Mouse (Mus musculus) cerebral cortex, adult 2 months (tissue): ENCODE measurements around the gene Myo16.

Experiments
- WGBS: fragments of 180-500 bp; shearing (Covaris S2); methylation state at CpG from one replicate; pipeline ENCODE4 v1.1.7; 2018; 5-methylcytosine and 5-hydroxymethylcytosine counted together

Gene Myo16

GRCm38 (mm10) chr8:10153611-10154438 is at the start of gene Myo16:
TSS of gene Myo16 (plus strand) at chr8:10153911.
- WGBS: 1% methylated on average over 61 of the region's 61 CpGs

DNA sequence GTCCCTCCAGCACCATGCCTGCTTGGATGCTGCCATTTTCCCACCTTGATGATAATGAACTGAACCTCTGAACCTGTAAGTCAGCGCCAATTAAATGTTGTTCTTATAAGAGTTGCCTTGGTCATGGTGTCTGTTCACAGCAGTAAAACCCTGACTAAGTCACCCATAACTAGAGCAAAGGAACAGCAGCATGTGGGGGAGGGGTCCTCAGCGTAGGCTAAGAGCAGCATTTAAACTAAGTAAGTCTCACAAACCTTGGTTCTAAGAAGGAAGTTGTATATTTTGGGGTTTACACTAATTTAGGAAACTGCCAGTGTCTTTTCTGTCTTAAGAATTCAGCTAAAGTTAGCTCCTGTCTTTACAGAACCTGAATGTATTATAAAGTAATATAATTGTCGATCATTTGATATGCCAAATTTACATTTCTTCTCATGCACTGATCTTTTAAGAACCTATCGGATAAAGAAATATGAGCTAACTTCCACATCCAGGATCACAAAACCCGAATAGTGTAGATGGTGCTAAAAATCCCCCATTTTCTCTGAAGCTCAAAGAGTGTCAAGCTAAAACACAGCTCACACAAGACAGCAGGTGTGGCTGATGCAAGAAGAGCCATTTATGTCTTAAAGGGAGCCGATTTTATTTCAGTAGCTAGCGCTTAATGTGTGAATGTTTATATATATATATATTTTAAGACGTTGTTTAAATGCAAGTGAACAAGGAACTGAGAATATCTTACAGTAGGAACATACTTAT is 45.0 kb upstream of the Myo16 start:
- WGBS: 54% methylated on average over 8 of the region's 8 CpGs

DNA sequence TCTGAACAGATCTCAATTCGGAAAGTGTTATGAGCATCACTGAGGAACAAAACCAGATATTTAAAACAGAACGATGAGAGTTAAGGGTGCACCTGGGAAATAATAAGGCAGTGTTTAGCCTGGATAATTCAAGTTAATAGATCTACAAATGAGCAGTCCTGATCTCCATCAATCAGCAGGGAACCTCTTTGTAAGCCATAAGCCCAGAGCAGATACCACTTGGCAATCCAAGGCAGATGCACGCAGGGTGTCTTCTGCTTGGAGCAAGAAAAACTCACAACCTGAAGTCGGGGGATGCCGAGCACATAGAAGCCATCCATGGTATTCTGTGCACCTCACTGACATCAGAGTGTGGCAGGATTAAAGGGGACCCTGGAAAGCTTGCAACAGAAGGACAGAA is 31.0 kb upstream of the Myo16 start:
- 50% methylated on average over 5 of the region's 5 CpGs for WGBS

GRCm38 (mm10) chr8:10123412-10123811 is 30.3 kb upstream of the Myo16 start:
- WGBS: 70% methylated on average over 2 of the region's 2 CpGs

DNA sequence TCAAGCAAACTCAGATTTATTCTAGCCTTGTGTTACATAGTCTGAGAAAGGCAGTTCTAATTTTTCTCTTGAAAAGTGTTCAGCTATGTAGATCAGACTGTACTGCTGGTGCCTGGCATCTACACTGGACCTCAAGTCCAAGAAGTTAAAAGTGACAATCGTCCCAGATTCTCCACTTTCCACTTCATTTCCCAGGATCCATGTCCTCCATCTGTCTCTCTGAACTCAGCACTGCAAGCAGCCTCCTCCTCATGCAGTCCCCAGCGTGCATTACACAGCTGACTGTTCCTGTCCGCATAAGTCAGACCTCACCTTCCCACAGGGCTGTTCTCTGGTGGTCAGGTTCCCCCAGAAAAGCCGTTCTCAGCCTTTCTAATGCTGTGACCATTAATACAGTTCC is 28.0 kb upstream of the Myo16 start:
- 53% methylated on average over 4 of the region's 4 CpGs for WGBS

DNA sequence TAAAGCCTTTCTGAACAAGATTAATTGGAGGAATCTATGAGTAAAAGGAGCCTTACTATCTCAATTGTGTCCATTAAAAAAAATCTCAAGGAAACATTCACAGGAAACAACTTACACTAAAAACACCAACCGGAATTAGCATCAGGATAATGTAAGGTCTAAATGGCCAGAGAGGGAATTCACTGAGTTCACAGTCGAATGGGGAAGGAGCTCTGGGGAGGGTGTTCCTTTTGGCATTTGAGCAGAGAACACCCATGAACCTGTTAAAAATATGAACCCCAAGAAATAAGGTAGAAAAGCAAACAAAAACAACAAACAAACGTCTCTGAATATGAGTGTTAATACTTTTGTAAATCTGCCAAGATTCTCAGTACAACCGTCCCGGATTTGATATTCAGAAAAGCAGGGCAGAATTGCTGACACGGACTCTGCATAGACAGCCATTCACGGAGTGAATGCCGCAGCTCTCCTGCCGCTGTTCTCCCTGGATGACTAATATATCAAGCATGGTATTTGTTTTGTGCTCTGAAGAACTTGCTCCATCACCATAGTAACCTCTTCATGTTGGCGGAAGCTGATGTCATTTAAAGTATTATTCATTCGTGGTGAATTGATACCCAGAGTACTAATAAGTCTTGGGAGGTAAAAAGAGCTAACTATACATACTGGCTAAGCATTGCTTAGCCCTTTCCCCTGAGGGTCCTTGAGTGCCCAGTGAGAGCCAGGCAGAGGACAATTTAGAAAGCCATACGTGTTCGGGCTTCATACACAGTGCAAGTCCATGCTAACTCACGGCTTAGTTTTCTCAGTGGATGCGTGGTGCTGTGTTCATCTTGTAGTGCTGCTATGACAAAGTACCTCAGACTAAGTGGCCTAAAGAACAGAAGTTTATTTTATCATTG is 22.9 kb upstream of the Myo16 start:
- WGBS: 34% methylated on average over 15 of the region's 15 CpGs

DNA sequence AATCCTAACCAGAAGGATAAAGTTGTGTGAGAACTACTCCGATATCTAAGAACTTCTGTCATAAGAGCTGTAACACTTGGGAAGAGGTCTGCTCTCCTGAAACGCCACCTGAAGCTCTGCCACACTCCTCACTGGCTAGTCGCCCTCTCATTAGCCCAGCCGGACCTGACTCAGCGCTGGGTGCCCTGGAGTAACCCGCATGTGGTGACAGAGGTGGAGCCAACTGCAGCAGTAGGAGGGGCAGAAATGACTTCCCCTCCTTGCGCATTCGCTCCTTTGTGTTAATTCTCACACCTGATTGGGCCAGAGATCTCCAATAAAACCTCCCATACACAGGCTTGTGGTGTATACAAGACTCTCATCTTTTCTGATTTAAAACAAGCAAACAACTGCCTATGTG is 14.2 kb upstream of the Myo16 start:
- 55% methylated on average over 8 of the region's 8 CpGs for WGBS

DNA sequence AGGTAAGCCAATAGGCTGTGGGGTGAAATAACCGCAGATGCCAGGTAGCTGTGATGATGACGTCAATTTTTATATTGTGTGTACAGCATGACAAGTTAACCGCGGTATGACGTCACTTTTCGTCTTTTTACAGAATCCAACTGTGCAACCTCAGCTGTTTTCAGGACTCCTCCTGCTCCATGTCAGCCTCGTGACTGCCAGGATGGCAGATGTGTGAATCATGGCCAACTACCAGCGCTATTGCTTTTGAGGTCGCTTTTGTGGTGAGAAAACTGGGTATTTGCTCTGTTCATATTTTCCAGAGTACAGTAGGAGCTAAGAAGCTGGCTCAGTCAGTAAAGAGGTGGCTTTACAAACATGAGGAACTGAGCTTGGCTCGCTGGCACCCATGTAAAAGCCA is 9.8 kb upstream of the Myo16 start:
- WGBS: 66% methylated on average over 10 of the region's 10 CpGs

DNA sequence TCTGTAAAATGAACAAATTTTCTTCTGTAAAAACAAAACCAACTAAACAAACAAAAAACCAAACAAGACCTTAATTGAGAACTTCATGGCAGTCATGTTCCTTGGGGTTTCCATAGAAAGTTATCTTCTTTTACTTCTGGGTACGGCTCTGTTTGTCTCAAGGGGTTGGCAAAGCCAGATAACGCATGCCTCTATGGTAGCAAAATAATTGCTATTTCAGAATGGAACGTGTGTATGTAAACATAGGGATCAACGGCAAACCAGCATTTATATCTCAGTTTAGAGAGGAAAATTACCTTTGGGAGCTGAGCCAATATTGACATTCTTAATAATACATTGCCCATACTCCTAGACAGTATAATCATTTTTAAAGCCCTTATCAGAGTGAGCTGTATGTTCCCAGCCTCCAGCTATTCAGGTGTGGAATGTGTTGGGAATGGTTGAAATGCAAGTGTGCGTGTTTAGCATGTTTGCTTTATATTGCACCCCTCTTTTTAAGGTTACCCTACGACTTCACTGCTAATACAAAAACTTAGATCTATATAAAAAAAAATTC is 1.9 kb upstream of the Myo16 start:
- 85% methylated on average over 6 of the region's 6 CpGs for WGBS

DNA sequence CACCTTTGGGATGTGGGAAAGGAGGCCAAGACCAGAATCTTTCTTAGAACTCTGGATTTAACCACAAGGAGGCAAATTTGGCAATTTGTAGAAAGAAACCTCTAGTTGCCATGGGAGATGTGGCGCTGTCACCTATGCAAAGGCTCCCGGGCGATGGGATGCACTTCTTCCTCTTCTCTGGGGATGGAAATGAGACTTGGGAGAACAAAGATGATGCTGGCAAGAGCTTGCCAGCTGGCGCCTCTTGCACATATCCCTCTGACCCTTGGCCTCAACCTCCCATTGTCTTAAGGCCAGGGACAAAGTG is 681 bp downstream of the Myo16 start:
- WGBS: 13% methylated on average over 4 of the region's 4 CpGs

DNA sequence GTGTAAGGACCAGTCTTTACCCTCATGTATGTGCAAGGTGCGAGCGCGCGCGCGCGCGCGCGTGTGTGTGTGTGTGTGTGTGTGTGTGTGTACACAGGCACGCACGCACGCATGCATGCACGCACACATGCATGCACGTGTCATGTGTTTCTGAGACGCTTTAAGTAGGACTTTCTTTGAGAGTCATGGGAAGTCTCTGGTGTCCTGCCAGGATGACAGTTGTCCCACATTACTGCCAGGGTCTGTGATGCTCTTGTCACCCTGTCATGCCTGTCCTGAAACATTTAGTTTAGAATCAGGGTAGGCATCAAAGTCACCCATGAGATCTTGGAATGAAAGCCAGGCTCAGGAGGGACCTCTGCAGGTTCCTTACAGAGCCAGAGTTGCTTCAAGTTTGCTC is 1.4 kb downstream of the Myo16 start:
- 85% methylated on average over 16 of the region's 16 CpGs for WGBS

- 89% methylated on average over 3 of the region's 3 CpGs for WGBS
These were observed 7.4 kb downstream of the Myo16 start for GRCm38 (mm10) chr8:10161106-10161505.

DNA sequence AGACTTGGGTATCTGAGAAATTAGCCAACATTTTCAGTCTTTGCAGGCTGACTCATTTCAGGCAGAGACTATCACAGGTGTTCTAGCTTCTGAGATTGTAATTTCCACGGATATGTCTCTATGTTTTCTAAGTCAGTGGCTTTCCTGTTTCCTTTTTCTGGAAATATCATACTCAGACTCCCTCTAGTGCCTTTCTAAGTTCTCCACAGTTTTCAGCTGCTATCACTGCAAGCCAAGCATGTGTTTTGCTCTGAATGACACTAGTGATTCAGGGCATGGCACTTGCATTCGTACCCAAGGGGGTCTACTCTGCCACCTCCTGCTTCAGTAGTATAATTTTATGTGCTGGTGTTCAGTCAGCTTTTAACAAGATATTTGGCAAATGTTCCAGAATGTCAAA is 11.2 kb downstream of the Myo16 start:
- WGBS: 24% methylated on average over 2 of the region's 2 CpGs

DNA sequence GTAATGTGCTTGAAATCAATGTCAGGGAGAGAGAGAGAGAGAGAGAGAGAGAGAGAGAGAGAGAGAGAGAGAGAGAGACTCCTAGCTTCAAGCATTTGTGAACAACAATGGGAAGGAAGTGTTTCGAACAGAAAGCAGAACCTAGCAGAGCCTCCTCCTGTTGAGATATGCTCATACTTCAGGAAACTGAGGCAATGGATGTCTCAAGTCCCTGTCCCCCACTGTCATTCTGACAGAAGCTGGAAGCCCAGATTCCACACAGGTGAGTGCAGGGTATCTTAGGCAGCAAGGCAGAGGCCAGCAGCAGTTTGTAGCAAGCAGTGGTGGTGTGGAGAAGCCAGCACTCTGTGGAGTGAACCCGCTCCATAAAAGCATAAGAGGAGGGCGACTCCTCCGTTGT is 14.6 kb downstream of the Myo16 start:
- WGBS: 79% methylated on average over 4 of the region's 4 CpGs

- 86% methylated on average over 3 of the region's 3 CpGs for WGBS
These were observed 16.2 kb downstream of the Myo16 start for GRCm38 (mm10) chr8:10169894-10170293.

- WGBS: 74% methylated on average over 2 of the region's 2 CpGs
These were observed 17.6 kb downstream of the Myo16 start for GRCm38 (mm10) chr8:10171321-10171720.

- WGBS: 75% methylated on average over 3 of the region's 3 CpGs
These were observed 18.6 kb downstream of the Myo16 start for GRCm38 (mm10) chr8:10172278-10172677.

DNA sequence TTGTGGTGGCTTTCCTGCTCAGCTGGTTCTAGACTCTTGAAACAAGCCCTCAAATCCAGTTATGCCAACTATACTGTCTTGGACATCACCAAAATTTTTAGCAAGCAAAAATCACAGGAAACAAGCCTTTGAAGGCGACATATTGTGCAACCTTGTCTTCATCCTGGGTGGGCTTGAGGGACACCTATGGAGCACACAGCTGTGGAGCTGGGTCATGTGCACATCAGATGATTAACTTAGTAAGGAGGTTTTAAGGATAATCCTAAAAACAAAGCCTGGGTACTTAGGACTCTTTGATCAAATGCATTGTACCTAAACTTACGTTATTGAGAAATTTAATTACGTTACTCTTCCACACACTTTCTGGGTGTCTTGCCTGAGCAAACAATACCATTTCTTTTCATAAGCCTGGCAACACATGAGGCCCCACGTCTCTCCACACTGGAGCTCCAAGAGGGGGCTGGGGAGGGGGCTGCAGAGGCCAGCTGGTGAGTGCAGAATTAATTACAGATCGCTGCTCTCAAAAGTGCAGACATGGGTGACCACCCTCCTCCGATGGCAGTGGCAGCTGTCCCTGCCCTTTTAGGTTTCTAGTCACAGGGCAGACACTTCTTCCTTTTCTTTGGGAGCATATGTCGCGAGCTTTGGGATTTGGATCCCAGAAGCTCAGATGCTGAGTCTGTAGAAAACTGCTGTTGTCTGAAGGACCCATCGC is 19.5 kb downstream of the Myo16 start:
- WGBS: 65% methylated on average over 9 of the region's 9 CpGs

GRCm38 (mm10) chr8:10174201-10174840 is 20.6 kb downstream of the Myo16 start:
- WGBS: 72% methylated on average over 5 of the region's 5 CpGs

DNA sequence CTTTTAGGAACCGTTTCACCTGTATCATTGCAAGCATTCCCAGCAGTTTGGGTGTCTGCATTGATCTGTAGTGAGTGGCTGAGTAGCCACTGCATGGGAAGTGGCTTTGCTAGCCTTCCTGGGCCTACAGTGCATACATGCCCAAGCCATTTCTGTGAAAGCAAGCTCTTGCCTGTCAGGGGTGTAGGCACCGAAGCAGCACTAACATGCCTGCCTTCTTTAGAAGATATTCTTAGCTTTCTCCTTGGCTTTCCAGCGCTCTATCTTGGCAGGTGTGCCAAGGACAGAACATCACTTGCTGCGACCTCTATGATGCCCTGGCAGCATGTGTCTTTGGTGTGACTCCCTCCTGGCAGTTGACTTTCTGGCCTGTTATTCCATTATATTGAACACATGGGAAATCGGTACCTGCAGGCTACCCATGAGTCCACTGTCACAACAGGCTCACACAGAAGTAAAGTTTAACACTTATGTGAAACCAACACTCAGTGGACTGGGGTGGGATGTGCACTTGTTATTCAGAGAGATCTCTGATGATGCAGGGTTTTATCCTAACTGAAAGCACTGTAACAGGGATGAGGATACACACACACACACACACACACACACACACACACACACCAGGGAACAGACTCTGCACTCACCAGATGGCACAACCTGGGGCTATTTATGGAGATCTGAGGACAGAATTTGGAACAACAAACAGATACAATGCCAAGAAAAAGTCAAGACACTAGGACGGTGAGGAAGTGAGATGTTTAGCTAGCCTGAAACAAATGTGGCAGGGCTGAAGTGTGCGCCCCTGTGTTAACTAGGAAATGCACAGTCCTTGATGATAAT is 21.4 kb downstream of the Myo16 start:
- 66% methylated on average over 7 of the region's 7 CpGs for WGBS
